Mouse (Mus musculus) leukemia stem cell, adult 10-12 weeks (primary cell): ENCODE measurements around the gene Esr2. TPM values are rescaled to one million over a fixed set of nuclear protein-coding genes. Genes with fewer than 3 reads are reported as not detected.

ENCODE experiments used
- polyA plus RNA-seq: library from polyadenylated mRNA; stranded (reverse); fragments of >175 nt; gene quantifications from 2 replicates; pipeline ENCODE4 v1.2.3, GENCODE M21; 2012; ENCODE audit warnings: low replicate concordance

Esr2 gene
- polyA plus RNA-seq = not detected in 2 replicates

GRCm38 (mm10) chr12:76177000-76177863 is at the start of gene Esr2:
TSS of gene Esr2 (minus strand) at chr12:76177259.

Other genes starting within 250 kb of the Esr2 start
- gene Tex21, start 69.5 kb upstream of the Esr2 start, polyA plus RNA-seq = 0.11 TPM in 1 of 2 replicates, not detected in the other
- gene Mthfd1, start 78.0 kb upstream of the Esr2 start, polyA plus RNA-seq = 233 and 259 TPM in 2 replicates
- 0.65 TPM in 1 of 2 replicates, not detected in the other for gene Akap5, start 147.6 kb upstream of the Esr2 start, polyA plus RNA-seq
- gene Zbtb25, start 192.3 kb upstream of the Esr2 start, polyA plus RNA-seq = 7.0 and 8.4 TPM in 2 replicates
- 12.6 and 15.0 TPM in 2 replicates for gene Zbtb1, start 193.0 kb upstream of the Esr2 start, polyA plus RNA-seq
- gene Hspa2, start 226.9 kb upstream of the Esr2 start, polyA plus RNA-seq = 1.5 and 2.8 TPM in 2 replicates
- gene Ppp1r36, start 240.3 kb upstream of the Esr2 start, polyA plus RNA-seq = not detected in 2 replicates